Mouse (Mus musculus): ENCODE results near the gene Ripk1.

The Ripk1 gene

GRCm38 (mm10) chr13:34002058-34003006 is at the start of gene Ripk1, which contains the start of gene Serpinb6a:
Gene Ripk1, plus strand, starts transcription at chr13:34002363.
Gene Serpinb6a, minus strand, starts transcription at chr13:34002794.
- CTCF ChIA-PET: no interaction called here

- CTCF ChIA-PET: no interaction called here
These were observed 49.2 kb upstream of the Ripk1 start for GRCm38 (mm10) chr13:33952947-33953346.

- CTCF ChIA-PET: interaction anchor here (1.2 to 1.3 kb wide), 2 partner anchors 38 to 44 kb away, joined by 6 to 7 read pairs; no protein-coding TSS in a partner anchor
These were observed 45.4 kb upstream of the Ripk1 start for GRCm38 (mm10) chr13:33956571-33957421.

GRCm38 (mm10) chr13:33959771-33960170 is 42.4 kb upstream of the Ripk1 start:
- CTCF ChIA-PET: interaction anchor here (0.9 kb wide), 1 partner anchor 35 kb away, joined by 3 read pairs; no protein-coding TSS in a partner anchor

GRCm38 (mm10) chr13:33964206-33965046 is 37.7 kb upstream of the Ripk1 start, which contains the start of gene Nqo2:
Gene Nqo2, plus strand, starts transcription at chr13:33964687.
- CTCF ChIA-PET: no interaction called here

GRCm38 (mm10) chr13:33965056-33966024 is 36.8 kb upstream of the Ripk1 start:
- CTCF ChIA-PET: interaction anchor here (0.5 kb wide), 1 partner anchor 18 kb away, joined by 3 read pairs; no protein-coding TSS in a partner anchor

GRCm38 (mm10) chr13:33966025-33966412 is 36.1 kb upstream of the Ripk1 start:
- CTCF ChIA-PET: no interaction called here

GRCm38 (mm10) chr13:33966574-33966973 is 35.6 kb upstream of the Ripk1 start:
- CTCF ChIA-PET: no interaction called here

GRCm38 (mm10) chr13:33989625-33990024 is 12.5 kb upstream of the Ripk1 start:
- CTCF ChIA-PET: no interaction called here

- CTCF ChIA-PET: interaction anchor here (0.8 to 1.7 kb wide), 4 partner anchors 24 to 512 kb away, joined by 3 to 7 read pairs (median 4); no protein-coding TSS in a partner anchor
These were observed 7.0 kb upstream of the Ripk1 start for GRCm38 (mm10) chr13:33995197-33995596.

- CTCF ChIA-PET: no interaction called here
These were observed 895 bp downstream of the Ripk1 start for GRCm38 (mm10) chr13:34003058-34003457.

GRCm38 (mm10) chr13:34007234-34007633 is 5.1 kb downstream of the Ripk1 start:
- CTCF ChIA-PET: no interaction called here

GRCm38 (mm10) chr13:34016927-34017569 is 14.9 kb downstream of the Ripk1 start:
- CTCF ChIA-PET: no interaction called here

GRCm38 (mm10) chr13:34018521-34018920 is 16.4 kb downstream of the Ripk1 start:
- CTCF ChIA-PET: interaction anchor here (0.9 kb wide), 1 partner anchor 24 kb away, joined by 4 read pairs; no protein-coding TSS in a partner anchor

GRCm38 (mm10) chr13:34021998-34022397 is 19.8 kb downstream of the Ripk1 start:
- CTCF ChIA-PET: interaction anchor here (1.1 kb wide), 1 partner anchor 12 kb away, joined by 3 read pairs; no protein-coding TSS in a partner anchor

- CTCF ChIA-PET: interaction anchor here (0.7 kb wide), 1 partner anchor 39 kb away, joined by 18 read pairs; no protein-coding TSS in a partner anchor
These were observed 29.9 kb downstream of the Ripk1 start for GRCm38 (mm10) chr13:34032041-34032440.

- CTCF ChIA-PET: interaction anchor here (0.7 kb wide), 1 partner anchor 10 kb away, joined by 4 read pairs; no protein-coding TSS in a partner anchor
These were observed 33.3 kb downstream of the Ripk1 start for GRCm38 (mm10) chr13:34035424-34035823.

GRCm38 (mm10) chr13:34036726-34037125 is 34.6 kb downstream of the Ripk1 start:
- CTCF ChIA-PET: no interaction called here

All from spleen, embryonic (tissue).